Mouse (Mus musculus) small intestine, adult 2 months (tissue): ENCODE measurements around the gene Nudc. TPM values are rescaled to one million over a fixed set of nuclear protein-coding genes. Genes with fewer than 3 reads are reported as not detected.

Experiments
- H3K27ac ChIP-seq: fragments of 200-500 bp; 2 replicates; pipeline ENCODE4 v1.5.1; 2012; ENCODE audit warnings: low read depth, low read length, control low read depth, inconsistent platforms; ENCODE audit not compliant: insufficient read depth
- H3K27me3 ChIP-seq: fragments of 200-500 bp; 2 replicates; pipeline ENCODE4 v1.6.1; 2012; ENCODE audit warnings: mild to moderate bottlenecking, moderate library complexity, low read length, inconsistent platforms; ENCODE audit not compliant: control insufficient read depth, insufficient read depth
- H3K36me3 ChIP-seq: fragments of 200-500 bp; 2 replicates; pipeline ENCODE4 v1.6.1; 2012; ENCODE audit warnings: mild to moderate bottlenecking, low read length, control low read depth, inconsistent platforms; ENCODE audit not compliant: control insufficient read depth, insufficient read depth
- H3K4me1 ChIP-seq: fragments of 200-500 bp; 2 replicates; pipeline ENCODE4 v1.6.1; 2012; ENCODE audit warnings: low read length, inconsistent platforms, mixed read lengths; ENCODE audit not compliant: control insufficient read depth, insufficient read depth, insufficient read length
- H3K4me3 ChIP-seq: fragments of 200-500 bp; 2 replicates; pipeline ENCODE4 v1.5.1; 2012; ENCODE audit warnings: low read depth, mild to moderate bottlenecking, control low read depth, inconsistent platforms, low read length, moderate library complexity
- CTCF ChIP-seq: fragments of 200-500 bp; IDR thresholded peaks from 2 replicates; pipeline ENCODE4 v1.5.1; 2012; ENCODE audit warnings: low read depth, mild to moderate bottlenecking, control low read depth, inconsistent platforms, low read length, moderate library complexity, mixed read lengths; ENCODE audit not compliant: insufficient replicate concordance, insufficient read length; ENCODE audit errors: extremely low read depth
- POLR2A ChIP-seq: fragments of 200-500 bp; IDR thresholded peaks from 2 replicates; pipeline ENCODE4 v1.6.1; 2012; ENCODE audit warnings: low read depth, mild to moderate bottlenecking, control low read depth, inconsistent platforms, low read length, moderate library complexity
- WGBS: fragments of 180-500 bp; shearing (Covaris S2); methylation state at CpG from one replicate; pipeline ENCODE4 v1.1.7; 2018; 5-methylcytosine and 5-hydroxymethylcytosine counted together
- polyA plus RNA-seq: library from polyadenylated mRNA; depleted of rRNA; stranded (reverse); fragments of >200 nt; gene quantifications from 2 replicates; pipeline ENCODE4 v1.2.3, GENCODE M21; 2012

The Nudc gene
- polyA plus RNA-seq, 1 experiment = 16.1 TPM

- Histone ChIP-seq H3K4me1 (peaks cover 5% of the 10 kb centered on the region; the same call in 1 of the 2 replicates), H3K27me3 (no peaks in the 10 kb centered on the region), H3K27ac (no peak overlapping the region), H3K4me3 (peak overlapping the region; percentile 75), H3K36me3 (peaks cover 20% of the 10 kb centered on the region)
- under 1% methylated on average over 41 of the region's 41 CpGs for WGBS
- TF ChIP-seq POLR2A (no peak), CTCF (no peak)
These were observed 29.0 kb upstream of the Nudc start for GRCm38 (mm10) chr4:133574843-133575202.

GRCm38 (mm10) chr4:133574070-133574842 lies 28.5 kb upstream of the Nudc start, which contains the start of gene Gpatch3:
TSS of gene Gpatch3 (plus strand) at chr4:133574745.
- Histone ChIP-seq H3K27me3 (no peaks in the 10 kb centered on the region), H3K4me3 (peak within 1 kb of the TSS; percentile 75), H3K4me1 (peaks cover 5% of the 10 kb centered on the region; the same call in 1 of the 2 replicates), H3K27ac (peak within 1 kb of the TSS; percentile 67), H3K36me3 (peaks cover 14% of the 10 kb centered on the region; the same call in 1 of the 2 replicates)
- TF ChIP-seq CTCF (no peak), POLR2A (peak; percentile 55)
- WGBS = 3% methylated on average over 44 of the region's 44 CpGs

GRCm38 (mm10) chr4:133570066-133570466 lies 24.3 kb upstream of the Nudc start:
- no peaks in the 10 kb centered on the region for H3K27me3 ChIP-seq
- H3K27ac ChIP-seq = peak overlapping the region; percentile 63
- peaks cover 7% of the 10 kb centered on the region for H3K4me1 ChIP-seq
- no peaks in the 10 kb centered on the region for H3K36me3 ChIP-seq
- TF ChIP-seq POLR2A (no peak), CTCF (no peak)
- peak overlapping the region; percentile 38 for H3K4me3 ChIP-seq
- WGBS = 10% methylated on average over 10 of the region's 10 CpGs

- Histone ChIP-seq H3K4me3 (peak overlapping the region; percentile 38), H3K27ac (peak overlapping the region; percentile 63), H3K27me3 (no peaks in the 10 kb centered on the region), H3K36me3 (no peaks in the 10 kb centered on the region), H3K4me1 (peaks cover 7% of the 10 kb centered on the region)
- TF ChIP-seq CTCF (no peak), POLR2A (no peak)
- 33% methylated on average over 10 of the region's 10 CpGs for WGBS
These were observed 23.7 kb upstream of the Nudc start for GRCm38 (mm10) chr4:133569291-133570065.

- no peak overlapping the region for H3K27ac ChIP-seq
- no peaks in the 10 kb centered on the region for H3K27me3 ChIP-seq
- TF ChIP-seq CTCF = no peak
- no peak for TF ChIP-seq POLR2A
- peaks cover 6% of the 10 kb centered on the region for H3K4me1 ChIP-seq
- no peaks in the 10 kb centered on the region for H3K36me3 ChIP-seq
- H3K4me3 ChIP-seq = no peak overlapping the region
- 11% methylated on average over 8 of the region's 8 CpGs for WGBS
These were observed 21.5 kb upstream of the Nudc start for GRCm38 (mm10) chr4:133567251-133567650.

GRCm38 (mm10) chr4:133563123-133563571 lies 17.4 kb upstream of the Nudc start:
- no peaks in the 10 kb centered on the region for H3K36me3 ChIP-seq
- whole genome bisulfite sequencing = 11% methylated on average over 11 of the region's 11 CpGs
- H3K4me1 ChIP-seq = peaks cover 6% of the 10 kb centered on the region
- TF ChIP-seq CTCF = no peak
- no peak for TF ChIP-seq POLR2A
- no peaks in the 10 kb centered on the region for H3K27me3 ChIP-seq
- H3K27ac ChIP-seq = no peak overlapping the region
- H3K4me3 ChIP-seq = no peak overlapping the region

GRCm38 (mm10) chr4:133561622-133562021 lies 15.8 kb upstream of the Nudc start:
- 67% methylated on average over 4 of the region's 4 CpGs for WGBS
- Histone ChIP-seq H3K27me3 (no peaks in the 10 kb centered on the region), H3K36me3 (no peaks in the 10 kb centered on the region), H3K4me3 (no peak overlapping the region), H3K27ac (no peak overlapping the region), H3K4me1 (peaks cover 6% of the 10 kb centered on the region; the same call in 1 of the 2 replicates)
- TF ChIP-seq POLR2A = no peak
- TF ChIP-seq CTCF = no peak
